Mouse (Mus musculus) limb, embryonic 12.5 days (tissue): Measurements from ENCODE around the gene Rnf151. TPM values are rescaled to one million over a fixed set of nuclear protein-coding genes. Genes with fewer than 3 reads are reported as not detected.
"Not testable (repeated sequence)": the region's sequence is repeated elsewhere in the genome, so short reads cannot be mapped to it uniquely, and the experiment has no call there.

Experiments
- ATAC-seq: fragments of 200-750 bp; cut with Nextera tagmentation; 2 replicates; pipeline ENCODE4 v1.8.0; 2017; ENCODE audit warnings: low read depth, moderate TSS enrichment; ENCODE audit not compliant: insufficient number of reproducible peaks, insufficient read depth, low FRiP score, low TSS enrichment
- H3K27ac ChIP-seq: fragments of 300-500 bp; sonication (generic); 2 replicates; pipeline ENCODE4 v1.5.1; 2016; ENCODE audit warnings: mild to moderate bottlenecking, moderate library complexity
- H3K27me3 ChIP-seq: fragments of 300-500 bp; sonication (generic); 2 replicates; pipeline ENCODE4 v1.6.1; 2016; ENCODE audit warnings: mild to moderate bottlenecking, moderate library complexity
- H3K36me3 ChIP-seq: fragments of 300-500 bp; sonication (generic); 2 replicates; pipeline ENCODE4 v1.6.1; 2016; ENCODE audit warnings: mild to moderate bottlenecking, moderate library complexity
- H3K4me1 ChIP-seq: fragments of 300-500 bp; sonication (generic); replicated peaks from 2 replicates; pipeline ENCODE4 v1.6.1; 2016
- H3K4me2 ChIP-seq: fragments of 300-500 bp; sonication (generic); 2 replicates; pipeline ENCODE4 v1.6.1; 2016; ENCODE audit warnings: mild to moderate bottlenecking, moderate library complexity
- H3K4me3 ChIP-seq: fragments of 300-500 bp; sonication (generic); replicated peaks from 2 replicates; pipeline ENCODE4 v1.5.1; 2016; ENCODE audit warnings: mild to moderate bottlenecking
- H3K9ac ChIP-seq: fragments of 300-500 bp; sonication (generic); replicated peaks from 2 replicates; pipeline ENCODE4 v1.6.1; 2016; ENCODE audit warnings: mild to moderate bottlenecking, moderate library complexity
- H3K9me3 ChIP-seq: fragments of 300-500 bp; sonication (generic); 2 replicates; pipeline ENCODE4 v1.6.1; 2016; ENCODE audit warnings: mild to moderate bottlenecking, moderate library complexity
- WGBS: fragments of 180-500 bp; shearing (Covaris S2); methylation state at CpG from one replicate; pipeline ENCODE4 v1.1.7; 2016; 5-methylcytosine and 5-hydroxymethylcytosine counted together
- polyA plus RNA-seq: library from polyadenylated mRNA; unstranded; fragments of >200 nt; fragmentation: Nextera tagmentation; extraction: Ambion mirVana; gene quantifications from 2 replicates; pipeline ENCODE4 v1.2.1, GENCODE M21; 2016

Rnf151 gene
- polyA plus RNA-seq, 1 experiment from 2014 or later = 0.29 TPM

- Histone ChIP-seq H3K4me1 (peaks cover 32% of the 10 kb centered on the region), H3K4me2 (peak overlapping the region; percentile 82), H3K36me3 (peaks cover 41% of the 10 kb centered on the region), H3K9ac (peak overlapping the region; percentile 65), H3K4me3 (peak overlapping the region; percentile 81)
- not testable (repeated sequence) for H3K27me3 ChIP-seq, H3K27ac ChIP-seq, H3K9me3 ChIP-seq, ATAC-seq
- 57% methylated on average over 7 of the region's 7 CpGs for WGBS
Observed at GRCm38 (mm10) chr17:24721383-24721955, 3.6 kb upstream of the Rnf151 start.

GRCm38 (mm10) chr17:24720616-24721015, 2.8 kb upstream of the Rnf151 start:
- Histone ChIP-seq H3K27ac (peak overlapping the region; percentile 93), H3K9ac (peak overlapping the region; percentile 88), H3K36me3 (peaks cover 49% of the 10 kb centered on the region), H3K4me3 (peak overlapping the region; percentile 81), H3K4me1 (peaks cover 32% of the 10 kb centered on the region), H3K4me2 (peak overlapping the region; percentile 82)
- H3K9me3 ChIP-seq, ATAC-seq, H3K27me3 ChIP-seq: not testable (repeated sequence)
- WGBS = under 1% methylated on average over 11 of the region's 11 CpGs

GRCm38 (mm10) chr17:24719494-24720222, 1.8 kb upstream of the Rnf151 start:
- H3K27ac ChIP-seq = peak overlapping the region; percentile 93
- H3K9me3 ChIP-seq = no peaks in the 10 kb centered on the region
- ATAC-seq = peak; percentile 97
- peak overlapping the region; percentile 82 for H3K4me2 ChIP-seq
- peak overlapping the region; percentile 81 for H3K4me3 ChIP-seq
- H3K36me3 ChIP-seq = peaks cover 53% of the 10 kb centered on the region
- H3K27me3 ChIP-seq = no peaks in the 10 kb centered on the region
- whole genome bisulfite sequencing = under 1% methylated on average over 61 of the region's 61 CpGs
- peak overlapping the region; percentile 90 for H3K9ac ChIP-seq
- peaks cover 32% of the 10 kb centered on the region for H3K4me1 ChIP-seq

- Histone ChIP-seq H3K4me1 (peaks cover 32% of the 10 kb centered on the region), H3K9ac (peak overlapping the region; percentile 90), H3K36me3 (peaks cover 53% of the 10 kb centered on the region), H3K4me2 (peak overlapping the region; percentile 70), H3K4me3 (peak overlapping the region; percentile 81)
- ATAC-seq, H3K9me3 ChIP-seq, H3K27me3 ChIP-seq, H3K27ac ChIP-seq: not testable (repeated sequence)
- 64% methylated on average over 5 of the region's 5 CpGs for WGBS
Observed at GRCm38 (mm10) chr17:24718938-24719337, 1.1 kb upstream of the Rnf151 start.

GRCm38 (mm10) chr17:24716166-24716682, 1.6 kb downstream of the Rnf151 start:
- H3K4me2 ChIP-seq = no peak overlapping the region
- H3K9me3 ChIP-seq = no peaks in the 10 kb centered on the region
- H3K4me3 ChIP-seq = no peak overlapping the region
- no peaks in the 10 kb centered on the region for H3K27me3 ChIP-seq
- peaks cover 9% of the 10 kb centered on the region for H3K4me1 ChIP-seq
- WGBS = 96% methylated on average over 15 of the region's 15 CpGs
- ATAC-seq = no peak
- H3K36me3 ChIP-seq = peaks cover 39% of the 10 kb centered on the region
- H3K27ac ChIP-seq = no peak overlapping the region
- no peak overlapping the region for H3K9ac ChIP-seq

GRCm38 (mm10) chr17:24715556-24715955, 2.3 kb downstream of the Rnf151 start:
- H3K4me1 ChIP-seq = peaks cover 6% of the 10 kb centered on the region
- 65% methylated on average over 6 of the region's 6 CpGs for WGBS
- H3K27ac ChIP-seq = no peak overlapping the region
- ATAC-seq = no peak
- no peak overlapping the region for H3K9ac ChIP-seq
- H3K9me3 ChIP-seq = no peaks in the 10 kb centered on the region
- no peak overlapping the region for H3K4me2 ChIP-seq
- H3K4me3 ChIP-seq = no peak overlapping the region
- no peaks in the 10 kb centered on the region for H3K27me3 ChIP-seq
- peaks cover 35% of the 10 kb centered on the region for H3K36me3 ChIP-seq

GRCm38 (mm10) chr17:24708646-24709045, 9.2 kb downstream of the Rnf151 start:
- Histone ChIP-seq H3K27ac (no peak overlapping the region), H3K4me2 (peak overlapping the region; percentile 85; the same call in 1 of the 2 replicates), H3K9ac (no peak overlapping the region), H3K36me3 (peaks cover 19% of the 10 kb centered on the region), H3K9me3 (no peaks in the 10 kb centered on the region), H3K27me3 (no peaks in the 10 kb centered on the region), H3K4me1 (peaks cover 14% of the 10 kb centered on the region; the same call in 1 of the 2 replicates), H3K4me3 (peak overlapping the region; percentile 85; the same call in 1 of the 2 replicates)
- WGBS = 31% methylated on average over 2 of the region's 2 CpGs
- no peak for ATAC-seq

GRCm38 (mm10) chr17:24707801-24708425, 9.9 kb downstream of the Rnf151 start:
- Histone ChIP-seq H3K27ac (peak overlapping the region; percentile 78), H3K4me2 (peak overlapping the region; percentile 85), H3K9ac (peak overlapping the region; percentile 73), H3K4me3 (peak overlapping the region; percentile 85), H3K9me3 (no peaks in the 10 kb centered on the region), H3K27me3 (no peaks in the 10 kb centered on the region), H3K4me1 (peaks cover 14% of the 10 kb centered on the region; the same call in 1 of the 2 replicates), H3K36me3 (peaks cover 25% of the 10 kb centered on the region)
- WGBS = 6% methylated on average over 24 of the region's 24 CpGs
- ATAC-seq = 0 out of 2 replicates have a peak, but pooled peaks have one; percentile 13

- ATAC-seq = peak; percentile 78; the same call in 1 of the 2 replicates
- Histone ChIP-seq H3K4me3 (peak within 1 kb of the TSS; percentile 85), H3K4me2 (peak within 1 kb of the TSS; percentile 85), H3K36me3 (peaks cover 32% of the 10 kb centered on the region), H3K9me3 (no peaks in the 10 kb centered on the region), H3K9ac (peak within 1 kb of the TSS; percentile 73), H3K27ac (peak within 1 kb of the TSS; percentile 78), H3K4me1 (peaks cover 14% of the 10 kb centered on the region; the same call in 1 of the 2 replicates), H3K27me3 (no peaks in the 10 kb centered on the region)
- WGBS = 4% methylated on average over 32 of the region's 32 CpGs
Observed at GRCm38 (mm10) chr17:24706982-24707800, 10.7 kb downstream of the Rnf151 start, which contains the start of gene Tbl3. Gene Tbl3 (minus strand): TSS chr17:24707660.

- ATAC-seq = no peak
Observed at GRCm38 (mm10) chr17:24705821-24706220, 12.0 kb downstream of the Rnf151 start.

More at GRCm38 (mm10) chr17:24705821-24706220, 12.0 kb downstream of the Rnf151 start:
- Histone ChIP-seq H3K9ac (no peak overlapping the region), H3K36me3 (peaks cover 46% of the 10 kb centered on the region), H3K4me1 (peaks cover 14% of the 10 kb centered on the region; the same call in 1 of the 2 replicates), H3K4me3 (no peak overlapping the region), H3K9me3 (no peaks in the 10 kb centered on the region), H3K27ac (no peak overlapping the region), H3K27me3 (no peaks in the 10 kb centered on the region), H3K4me2 (no peak overlapping the region; the same call in 1 of the 2 replicates)
- 93% methylated on average over 3 of the region's 3 CpGs for WGBS
